Mouse (Mus musculus): ENCODE measurements at regions not wholly inside any gene's neighbourhood (a gene's known extent, or its start where the extent isn't known, plus 50 kb on each side); places are given as distances from the start of the nearest gene placed in this dataset.

GRCm38 (mm10) chr12:51016081-51016480 is 331.8 kb upstream of the G2e3 start:
- no peak for DNase-seq

- no peak for DNase-seq
These were observed 338.2 kb upstream of the G2e3 start for GRCm38 (mm10) chr12:51009644-51010043.

GRCm38 (mm10) chr12:51001722-51002592 is 345.9 kb upstream of the G2e3 start:
- DNase-seq: no peak

- no peak for DNase-seq
These were observed 346.8 kb upstream of the G2e3 start for GRCm38 (mm10) chr12:51001096-51001495.

GRCm38 (mm10) chr12:51000281-51001075 is 347.4 kb upstream of the G2e3 start:
- no peak for DNase-seq

- DNase-seq: peak; percentile 9
These were observed 348.3 kb upstream of the G2e3 start for GRCm38 (mm10) chr12:50999295-51000237.

GRCm38 (mm10) chr12:50995664-50996063 is 346.8 kb upstream of the Prkd1 start:
- DNase-seq: no peak

GRCm38 (mm10) chr12:50989561-50990325 is 340.8 kb upstream of the Prkd1 start:
- no peak for DNase-seq

- no peak for DNase-seq
These were observed 332.4 kb upstream of the Prkd1 start for GRCm38 (mm10) chr12:50981318-50981717.

- DNase-seq: no peak
These were observed 331.9 kb upstream of the Prkd1 start for GRCm38 (mm10) chr12:50980800-50981199.

GRCm38 (mm10) chr12:50970759-50971122 is 321.8 kb upstream of the Prkd1 start:
- no peak for DNase-seq

GRCm38 (mm10) chr12:50969887-50970758 is 321.2 kb upstream of the Prkd1 start:
- no peak for DNase-seq

- DNase-seq: no peak
These were observed 320.5 kb upstream of the Prkd1 start for GRCm38 (mm10) chr12:50969402-50969801.

- no peak for DNase-seq
These were observed 318.4 kb upstream of the Prkd1 start for GRCm38 (mm10) chr12:50967168-50967810.

- no peak for DNase-seq
These were observed 305.1 kb upstream of the Prkd1 start for GRCm38 (mm10) chr12:50953971-50954370.

GRCm38 (mm10) chr12:50947035-50947434 is 298.1 kb upstream of the Prkd1 start:
- no peak for DNase-seq

- no peak for DNase-seq
These were observed 295.0 kb upstream of the Prkd1 start for GRCm38 (mm10) chr12:50943741-50944521.

- no peak for DNase-seq
These were observed 294.4 kb upstream of the Prkd1 start for GRCm38 (mm10) chr12:50943340-50943739.

- no peak for DNase-seq
These were observed 286.6 kb upstream of the Prkd1 start for GRCm38 (mm10) chr12:50935516-50935915.

- no peak for DNase-seq
These were observed 283.6 kb upstream of the Prkd1 start for GRCm38 (mm10) chr12:50932496-50932895.
